Mouse (Mus musculus): ENCODE results near the gene Ncoa7.
A peak's percentile ranks its signal among the peaks of the same experiment; 100 is the strongest.

Ncoa7 gene

DNA sequence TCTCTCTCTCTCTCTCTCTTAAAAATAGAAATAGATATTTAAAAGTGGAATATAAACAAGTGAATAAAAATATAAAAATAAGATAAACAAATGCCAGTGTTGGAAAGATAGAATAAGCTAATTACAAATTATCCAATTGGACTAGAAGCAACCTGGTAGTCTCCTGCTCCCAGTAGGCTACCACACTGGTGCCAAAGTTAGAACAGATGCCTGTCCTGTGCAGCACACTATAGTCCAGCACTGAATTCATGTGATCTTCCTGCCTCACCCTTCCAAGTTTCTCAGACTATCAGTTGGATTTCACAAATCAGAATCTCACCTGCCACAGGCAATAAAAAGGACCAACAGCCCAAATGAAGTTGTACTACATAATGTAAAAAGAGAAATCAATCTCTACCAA lies 59.9 kb downstream of the Ncoa7 start:
- no peak for DNase-seq

DNA sequence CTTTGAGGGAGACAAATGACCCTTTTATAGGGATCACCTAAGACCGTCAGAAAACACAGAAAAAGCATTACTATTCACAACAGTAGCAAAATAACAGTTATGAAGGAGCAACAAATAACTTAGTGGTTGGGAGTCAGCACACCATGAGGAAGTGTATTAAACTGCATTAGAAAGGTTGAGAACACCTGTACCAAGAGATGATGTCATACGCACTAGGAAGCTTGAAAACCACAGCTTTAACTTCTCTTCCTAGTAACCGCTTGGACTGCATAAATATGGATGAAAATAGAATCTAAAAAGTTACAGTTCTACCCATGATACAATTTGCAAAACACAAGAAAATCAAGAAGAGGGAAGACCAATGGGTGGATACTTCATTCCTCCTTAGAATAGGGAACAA lies 64.7 kb downstream of the Ncoa7 start:
- DNase-seq: no peak

DNA sequence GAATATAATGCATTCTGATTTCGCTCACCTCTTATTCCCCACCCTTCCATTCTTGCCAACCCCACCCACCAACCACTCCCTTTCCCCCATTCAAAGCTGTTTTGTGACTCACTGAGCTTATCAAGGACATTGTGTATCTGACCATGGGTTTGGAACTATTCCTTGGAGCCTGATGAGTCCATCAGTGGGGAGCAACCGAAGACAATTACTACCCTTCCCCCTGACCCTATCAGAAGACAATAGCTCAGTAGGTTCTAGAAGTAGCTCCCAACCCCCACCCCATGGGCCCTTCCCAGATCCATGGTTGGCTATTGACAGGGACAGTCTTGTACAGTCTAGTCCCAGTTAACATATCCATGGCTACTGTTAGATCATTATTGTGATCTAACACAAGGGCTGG lies 65.8 kb downstream of the Ncoa7 start:
- no peak for DNase-seq

DNA sequence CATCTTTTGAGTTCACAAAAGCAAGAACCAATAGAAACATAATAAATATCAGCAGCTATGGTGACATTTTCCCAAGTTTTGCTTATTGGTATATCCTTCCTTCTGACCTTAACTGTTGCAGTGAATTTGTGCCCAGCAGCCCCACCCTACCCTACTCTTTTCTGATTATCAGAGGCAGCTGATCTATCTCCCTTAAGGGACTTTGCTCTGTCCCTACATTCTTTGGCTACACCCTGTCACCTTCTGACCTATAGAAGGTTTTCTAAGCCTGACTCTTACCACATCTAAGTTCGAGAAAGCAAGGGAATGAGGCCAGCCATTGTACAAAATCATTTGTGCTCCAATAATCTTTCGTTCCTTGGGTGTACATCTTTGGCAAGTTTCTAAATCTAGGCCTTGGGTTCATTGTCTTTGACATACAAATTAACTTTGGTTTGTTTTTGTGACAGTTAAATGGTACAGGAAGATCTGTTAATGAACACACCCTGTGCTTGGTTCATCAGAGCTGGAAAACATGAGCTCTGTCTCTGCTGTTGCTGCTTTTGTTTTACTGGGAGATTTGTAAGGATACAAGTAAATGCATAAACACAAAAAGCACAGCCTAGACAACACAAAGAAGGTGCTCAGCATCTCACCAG lies 69.9 kb downstream of the Ncoa7 start:
- peak; percentile 44 for DNase-seq

DNA sequence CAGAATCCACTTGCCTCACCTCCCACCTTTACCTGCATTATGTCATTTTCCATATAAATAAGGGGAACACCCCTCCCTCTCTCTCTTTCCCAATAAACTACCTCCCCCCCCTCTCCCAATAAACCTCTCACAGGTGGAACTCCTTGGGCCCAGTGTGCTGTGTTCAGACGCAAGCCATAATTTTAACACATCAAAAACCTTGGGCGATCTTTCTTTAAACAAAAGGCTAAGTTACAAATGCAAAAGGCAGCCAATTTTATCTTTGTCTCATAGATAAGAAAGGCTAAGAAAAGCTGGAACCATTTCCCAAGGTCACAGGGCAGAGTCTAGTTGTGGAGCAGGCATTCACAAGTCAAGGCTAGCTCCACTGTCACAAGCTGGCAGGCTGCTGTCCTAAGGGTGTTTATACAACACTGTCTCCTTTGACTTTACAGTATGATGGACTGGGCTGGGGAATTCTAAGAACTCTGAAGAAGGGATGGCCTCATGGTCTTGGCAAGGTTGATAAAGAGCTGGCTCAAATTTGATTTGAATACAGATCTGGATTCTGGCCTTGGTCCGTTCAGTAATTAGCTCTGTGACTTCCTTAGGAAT lies 71.7 kb downstream of the Ncoa7 start:
- DNase-seq: no peak

DNA sequence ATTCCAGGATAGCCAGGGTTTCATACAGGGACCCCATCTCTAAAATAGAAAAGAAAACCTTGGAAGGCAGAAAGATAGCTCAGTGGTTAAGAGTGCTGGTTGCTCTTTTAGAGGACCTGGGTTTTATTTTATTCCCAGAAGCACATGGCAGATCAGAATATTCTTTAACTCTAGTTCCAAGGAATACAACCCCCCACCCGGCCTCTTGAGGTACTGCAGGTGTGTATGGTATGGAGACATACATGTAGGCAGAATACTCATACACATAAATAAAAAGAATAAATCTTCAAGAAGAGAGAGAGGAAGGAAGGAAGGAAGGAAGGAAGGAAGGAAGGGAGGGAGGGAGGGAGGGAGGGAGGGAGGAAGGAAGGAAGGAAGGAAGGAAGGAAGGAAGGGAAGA lies 72.3 kb downstream of the Ncoa7 start:
- DNase-seq: no peak

DNA sequence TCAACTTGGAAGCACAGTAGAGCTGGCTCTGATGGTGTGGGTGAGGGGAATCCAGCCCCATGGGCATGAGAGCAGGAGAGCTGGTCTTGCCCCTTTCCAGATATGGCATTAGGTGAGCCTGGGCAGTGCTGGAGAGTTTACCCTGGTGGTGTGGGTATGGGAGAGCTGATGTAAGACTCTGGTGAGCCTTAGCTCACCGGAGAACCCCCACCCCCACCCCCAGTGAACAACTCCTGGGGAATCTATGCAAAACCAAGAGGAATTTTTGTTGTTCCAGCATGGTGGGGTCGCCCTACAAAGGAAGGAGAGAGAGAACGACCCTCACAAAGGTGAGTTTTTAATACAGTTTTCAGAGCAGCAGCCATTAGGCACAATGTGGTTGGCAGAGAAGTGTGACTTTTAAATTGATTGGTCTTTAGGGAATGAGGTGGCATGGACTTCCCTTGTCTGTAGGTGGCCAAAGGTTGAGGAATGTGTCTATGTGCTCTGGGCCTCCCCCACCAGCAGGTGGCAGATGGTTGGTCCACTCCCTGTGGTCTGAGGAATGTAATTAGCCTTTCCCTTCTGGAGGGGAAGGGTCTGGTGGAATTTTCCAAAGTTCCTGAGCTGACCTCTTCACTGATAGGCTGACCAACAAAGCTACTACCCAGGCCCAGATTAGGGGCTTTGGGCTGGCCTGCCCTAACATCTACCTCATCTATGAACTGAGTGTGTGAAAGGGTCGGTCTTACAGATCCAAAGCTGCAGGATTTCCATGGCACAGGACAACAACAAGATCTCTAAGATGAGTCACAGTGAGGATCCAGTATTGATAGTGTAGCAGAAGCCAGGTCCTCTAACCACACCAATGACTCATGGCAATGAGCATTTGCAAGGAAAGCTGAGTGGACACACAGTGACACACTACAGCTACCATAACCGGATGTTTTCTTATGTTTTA lies 73.7 kb downstream of the Ncoa7 start:
- DNase-seq: no peak

DNA sequence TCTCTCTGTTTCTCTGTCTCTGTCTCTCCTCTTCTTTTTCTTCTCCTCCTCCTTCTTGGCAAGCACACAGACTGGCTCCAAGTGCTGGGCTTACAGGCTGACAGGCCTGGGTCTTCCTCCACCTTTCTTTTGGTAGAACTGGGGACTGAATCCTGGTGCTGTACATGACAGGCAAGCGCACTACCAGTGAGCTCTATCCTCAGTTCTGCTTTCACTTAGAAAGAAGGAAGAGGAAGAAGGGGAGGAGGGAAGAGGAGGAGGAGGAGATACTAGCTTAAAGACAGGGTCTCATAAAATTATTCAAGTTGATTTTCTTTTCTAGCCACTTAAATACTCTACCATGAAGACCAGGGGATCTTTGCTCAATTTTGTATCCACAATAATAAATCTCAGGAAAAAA lies 80.1 kb downstream of the Ncoa7 start:
- DNase-seq: no peak

DNA sequence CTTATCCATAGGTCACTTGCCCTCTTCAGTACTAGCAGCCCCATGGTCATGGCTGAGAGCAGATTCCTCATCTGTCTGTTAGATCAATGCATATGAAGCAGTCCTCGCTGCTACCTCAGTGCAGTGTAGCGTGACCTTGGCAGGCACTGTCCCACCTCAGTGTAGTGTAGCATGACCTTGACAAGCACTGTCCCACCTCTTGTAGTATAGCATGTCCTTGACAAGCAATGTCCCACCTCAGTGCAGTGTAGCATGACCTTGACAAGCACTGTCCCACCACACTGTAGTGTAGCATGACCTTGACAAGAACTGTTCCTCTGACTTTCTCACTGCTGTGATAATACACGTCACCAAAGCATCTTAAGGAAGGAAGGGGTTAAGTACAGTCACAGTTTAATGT lies 82.6 kb downstream of the Ncoa7 start:
- no peak for DNase-seq

DNA sequence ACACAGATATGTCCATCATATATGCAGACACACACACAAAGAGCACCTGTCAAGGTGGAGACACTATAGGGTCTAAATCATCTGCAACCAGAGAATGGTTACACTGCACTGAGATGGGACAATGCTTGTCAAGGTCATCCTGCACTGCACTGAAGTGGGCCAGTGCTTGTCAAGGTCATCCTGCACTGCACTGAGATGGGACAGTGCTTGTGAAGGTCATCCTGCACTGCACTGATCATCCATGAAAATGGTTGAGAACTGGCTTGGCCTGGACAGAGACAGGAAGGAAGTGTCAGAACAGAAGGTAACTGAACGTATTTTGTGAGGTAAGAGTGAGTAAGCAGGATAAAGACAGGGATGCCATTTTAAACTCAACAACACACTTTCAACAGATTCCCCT lies 83.2 kb downstream of the Ncoa7 start:
- no peak for DNase-seq

DNA sequence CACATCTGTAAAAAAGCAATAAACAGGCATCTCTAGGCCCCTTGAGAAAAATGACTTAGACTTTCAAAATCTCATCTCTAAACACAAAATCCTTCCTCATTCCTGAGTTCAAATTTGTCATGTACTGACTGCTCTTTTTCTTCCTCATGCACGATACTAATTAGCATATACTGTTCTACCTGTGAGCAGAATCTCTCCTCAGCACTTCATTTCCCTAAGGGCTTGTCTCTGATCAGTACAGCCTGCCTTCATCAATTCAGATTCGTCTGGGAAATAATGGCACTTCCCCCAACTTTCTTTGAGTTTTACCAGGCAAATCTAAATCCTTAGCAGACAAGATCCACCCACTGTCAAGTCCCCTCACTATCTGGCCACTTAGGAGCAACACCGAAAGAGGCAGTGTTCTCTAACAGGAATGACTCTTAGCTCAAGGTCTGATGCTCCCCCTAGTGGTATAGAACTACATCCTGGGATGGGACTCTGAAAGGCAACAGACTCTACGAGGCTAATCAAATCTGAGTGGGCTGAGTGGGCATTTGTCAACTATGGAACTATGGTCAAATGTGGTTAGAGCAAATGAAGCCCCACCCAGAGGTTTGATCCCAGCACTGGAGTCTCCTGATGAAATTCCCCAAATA lies 84.3 kb downstream of the Ncoa7 start:
- peak; percentile 77 for DNase-seq

DNA sequence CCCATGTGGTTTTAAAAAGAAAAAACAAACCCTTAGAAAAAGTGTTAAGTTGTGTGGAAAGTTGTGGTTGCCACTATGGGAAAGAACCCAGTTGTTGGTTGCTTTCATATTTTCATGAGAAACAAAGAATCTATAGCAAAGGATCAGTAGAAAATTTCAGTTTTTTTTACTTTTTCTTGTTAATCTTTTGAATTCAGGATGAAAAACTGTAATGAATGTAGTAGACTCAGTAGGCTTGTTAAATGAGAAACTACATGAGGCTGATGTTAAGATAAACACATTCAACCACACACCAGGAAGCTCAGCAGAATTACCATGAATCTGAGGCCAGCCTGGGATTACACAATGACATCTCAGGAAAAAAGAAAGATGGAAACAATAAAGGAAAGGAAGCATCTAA lies 87.0 kb downstream of the Ncoa7 start:
- DNase-seq: no peak

DNA sequence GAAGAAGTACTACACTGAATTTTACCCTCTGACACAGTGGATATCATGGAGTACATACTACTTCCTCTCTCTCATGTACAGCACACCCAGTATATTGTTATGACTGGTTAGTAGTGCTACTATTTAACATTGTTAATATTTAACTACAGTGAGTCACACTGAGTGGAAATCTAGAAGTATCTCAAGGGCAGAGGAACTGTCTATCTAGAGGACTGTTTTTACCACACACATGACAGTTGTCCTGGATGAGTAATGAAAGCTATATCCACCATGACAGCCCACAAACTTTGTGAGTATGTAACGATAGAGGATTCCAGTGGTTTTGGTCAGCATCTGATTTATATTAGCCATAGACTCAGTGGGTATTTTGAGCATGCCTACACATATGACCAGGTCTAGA lies 90.6 kb downstream of the Ncoa7 start:
- DNase-seq: no peak

DNA sequence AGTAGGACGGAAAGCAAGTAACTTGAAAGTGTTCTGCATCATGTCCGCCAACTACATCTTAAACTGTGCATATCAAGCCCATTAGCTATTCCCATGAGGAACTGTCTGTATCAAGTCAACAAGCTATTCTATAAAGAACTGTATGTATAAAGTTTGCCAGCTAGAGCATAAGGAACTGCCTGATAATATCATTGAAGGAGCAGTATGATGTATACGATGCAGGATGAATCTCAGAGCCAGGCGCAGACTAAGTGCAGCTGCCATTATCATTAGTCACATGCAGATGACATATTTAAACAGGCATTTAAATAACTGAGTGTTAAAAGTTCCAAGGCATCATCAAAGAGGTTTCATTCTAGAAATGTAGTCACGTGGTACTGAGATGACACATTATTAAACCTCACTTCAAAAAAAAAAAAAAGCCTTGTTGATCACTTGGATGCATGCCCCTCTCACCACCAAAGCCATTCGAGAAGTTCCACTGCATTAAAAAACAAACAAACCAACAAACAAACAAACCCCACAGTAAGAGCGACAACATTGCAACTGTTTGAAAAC lies 93.2 kb downstream of the Ncoa7 start:
- no peak for DNase-seq

DNA sequence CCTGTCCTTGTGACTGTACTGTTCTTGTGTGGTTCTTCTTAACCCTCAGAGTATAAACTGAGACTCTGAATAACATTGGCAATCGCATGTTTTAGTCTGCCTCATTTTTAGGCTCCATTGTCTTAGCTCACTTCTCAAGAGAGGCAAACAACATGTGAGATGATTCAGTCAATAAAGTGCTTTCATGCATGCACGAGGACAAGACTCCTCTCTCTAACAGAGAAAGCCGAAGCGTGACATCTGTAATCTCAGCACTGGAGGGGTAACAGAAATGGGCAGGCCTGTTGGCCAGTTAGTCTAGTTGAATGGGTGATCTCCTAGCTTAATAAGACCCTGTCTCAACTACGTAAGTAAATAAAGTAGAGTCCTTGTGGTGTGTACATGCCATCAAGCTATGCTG lies 95.1 kb downstream of the Ncoa7 start:
- DNase-seq: no peak

DNA sequence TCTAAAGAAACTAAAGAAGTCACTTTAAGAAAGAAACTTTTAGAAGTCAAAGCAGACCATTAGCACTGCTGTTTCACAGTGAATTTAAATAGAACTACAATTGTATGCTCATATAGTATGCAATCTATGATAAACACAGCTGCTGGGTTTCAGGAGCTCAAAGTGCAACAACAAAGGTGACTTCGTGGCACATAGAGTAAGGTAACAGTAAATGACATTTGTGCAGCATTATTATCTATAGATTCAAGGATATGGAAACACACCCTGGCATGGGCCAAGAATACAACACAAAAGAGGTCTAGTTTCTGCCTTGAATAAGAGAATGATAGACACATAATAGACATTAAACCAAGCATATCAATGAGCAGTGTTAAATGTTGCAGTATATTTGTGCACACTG lies 100.5 kb downstream of the Ncoa7 start:
- no peak for DNase-seq

DNA sequence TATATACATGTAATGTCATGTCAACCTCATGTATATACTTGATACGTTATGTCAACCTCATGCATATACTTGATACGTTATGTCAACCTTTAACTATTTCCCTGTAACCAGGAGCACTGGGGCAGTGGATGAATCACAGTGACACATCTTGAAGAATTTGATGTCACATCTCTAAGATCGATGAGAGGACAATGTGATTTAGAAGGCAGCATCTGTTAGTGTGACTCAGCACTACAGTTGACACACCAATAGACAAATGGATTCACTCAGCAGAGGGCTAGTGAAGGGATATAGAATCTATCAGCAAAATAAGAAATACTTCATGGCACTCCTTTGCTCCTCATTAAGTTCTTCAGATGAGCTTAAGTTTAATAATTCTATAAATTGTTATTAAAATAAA lies 116.3 kb downstream of the Ncoa7 start:
- DNase-seq: no peak

DNA sequence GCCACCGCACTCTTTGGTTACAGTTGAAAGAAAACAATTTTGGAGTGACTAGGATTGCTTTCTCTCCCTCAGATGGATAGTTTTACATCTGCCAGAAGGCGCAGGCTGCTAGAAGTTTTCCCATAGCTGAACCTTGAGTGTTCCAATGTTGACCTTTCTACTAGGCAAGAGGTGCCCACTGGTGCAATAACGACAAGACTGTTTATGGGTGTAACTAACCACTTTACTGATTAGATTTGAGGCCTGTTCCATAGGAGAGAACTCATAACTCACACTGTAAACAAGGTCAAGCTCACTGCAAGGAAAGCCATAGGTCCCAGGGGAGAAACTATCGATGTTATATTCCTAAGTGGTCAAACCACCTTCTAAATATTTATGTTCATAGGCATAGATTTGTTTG lies 119.7 kb downstream of the Ncoa7 start:
- no peak for DNase-seq

DNA sequence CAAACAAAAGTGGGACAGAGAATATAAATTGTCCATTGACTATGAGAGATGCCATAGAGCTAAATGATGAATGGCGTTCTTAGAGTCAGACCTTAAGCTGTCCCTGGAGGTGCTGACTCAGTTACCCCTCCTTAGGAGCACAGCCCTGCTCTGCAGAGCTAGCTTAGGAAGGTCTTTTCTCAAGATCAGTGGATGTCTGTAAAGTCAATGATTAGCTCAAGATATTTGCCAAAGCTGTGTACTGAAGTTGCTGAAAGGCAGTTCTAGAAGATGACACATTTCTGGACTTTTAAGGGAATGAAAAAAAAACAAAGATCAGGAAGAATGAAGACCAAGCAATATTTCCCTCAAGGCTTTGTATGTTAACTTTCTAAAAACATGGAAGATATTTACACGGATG lies 123.4 kb downstream of the Ncoa7 start:
- no peak for DNase-seq

DNA sequence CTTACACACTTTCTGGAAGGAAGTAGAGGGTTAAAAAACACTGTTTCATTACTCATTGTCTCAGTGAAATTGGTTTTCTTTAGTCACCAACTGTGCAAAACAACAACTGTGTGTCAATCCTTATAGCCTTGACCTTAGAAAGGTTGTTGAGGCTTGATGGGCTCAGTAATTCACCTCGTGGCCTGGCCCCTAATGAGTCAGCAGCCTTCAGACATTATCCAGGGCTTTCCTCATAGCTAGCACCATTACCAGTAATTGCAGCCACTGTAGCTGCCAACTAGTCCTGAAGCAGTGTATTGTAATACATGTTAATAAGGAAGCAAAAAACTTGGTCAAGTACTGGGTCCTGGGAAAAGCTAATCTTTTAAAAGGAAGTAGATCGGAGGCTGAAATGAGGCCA lies 125.1 kb downstream of the Ncoa7 start:
- DNase-seq: no peak

DNA sequence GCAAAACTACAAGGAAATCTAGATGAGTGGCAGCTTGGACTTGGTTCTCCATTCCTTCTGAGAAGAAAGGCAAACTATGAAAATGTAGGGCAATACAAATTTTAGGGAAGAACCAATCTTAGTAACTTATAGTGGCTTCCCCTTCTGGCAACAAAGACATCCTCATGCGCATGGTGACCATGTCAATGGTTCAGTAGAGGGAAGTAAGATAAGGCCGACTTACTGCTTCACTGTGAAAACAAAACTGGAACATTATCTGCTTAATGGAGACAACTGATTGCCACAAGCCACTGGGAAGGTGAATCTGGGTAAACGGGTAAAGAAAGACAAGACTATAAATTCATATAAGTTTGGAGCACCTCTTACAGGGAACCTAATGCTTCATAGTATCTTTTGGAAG lies 128.3 kb downstream of the Ncoa7 start:
- no peak for DNase-seq

DNA sequence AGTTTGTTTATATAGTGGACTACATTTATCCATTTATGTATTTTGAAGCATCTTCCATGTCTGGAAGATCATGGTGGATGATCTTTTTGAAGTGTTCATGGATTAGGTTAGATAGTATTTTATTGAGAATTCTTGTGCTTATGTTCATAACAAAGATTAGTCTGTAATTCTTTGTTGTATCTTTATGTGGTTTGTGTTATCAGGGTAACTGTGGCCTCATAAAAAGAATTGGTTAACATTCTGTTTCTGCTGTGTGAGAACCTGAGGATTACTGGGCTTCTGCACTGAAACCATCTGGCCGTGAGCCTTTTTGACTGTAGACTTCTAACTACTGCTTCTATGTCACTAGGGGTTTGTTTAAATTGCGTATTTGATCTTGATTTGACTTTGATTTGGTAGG lies 136.5 kb downstream of the Ncoa7 start:
- no peak for DNase-seq

DNA sequence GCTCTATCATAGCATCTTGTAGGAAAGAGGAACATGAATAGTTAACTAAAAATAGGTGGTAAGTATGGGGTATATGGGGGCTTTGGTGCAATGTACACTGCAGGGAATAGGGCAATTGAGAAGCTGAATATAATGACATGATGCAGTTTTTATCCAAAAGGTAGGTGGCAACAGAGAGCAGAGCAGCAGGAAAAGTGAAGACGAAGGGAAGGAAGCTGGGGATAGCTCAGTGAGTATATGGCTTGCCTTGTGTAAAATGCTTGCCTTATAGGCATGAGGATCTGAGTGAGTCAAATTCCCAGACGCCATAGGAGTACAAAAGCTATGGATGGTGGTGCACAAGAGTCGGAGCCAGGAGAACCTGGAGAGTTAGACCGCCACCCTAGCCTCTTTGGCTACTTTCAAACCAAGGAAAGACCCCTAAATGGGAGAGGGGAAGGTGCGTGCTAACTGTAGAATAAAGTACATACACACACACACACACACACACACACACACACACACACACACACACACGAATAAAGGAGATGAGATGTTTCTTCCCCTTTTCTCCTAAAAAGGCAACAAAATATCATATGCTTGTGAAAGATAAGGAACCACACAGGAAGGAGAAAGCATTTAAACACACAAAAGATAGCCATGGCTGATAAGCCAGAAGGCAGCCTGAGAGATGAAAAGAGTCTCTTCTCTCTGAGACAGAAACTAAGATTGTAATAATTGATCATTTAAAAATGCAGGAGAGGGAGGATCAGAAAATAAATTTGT lies 142.4 kb downstream of the Ncoa7 start:
- DNase-seq: no peak

Measured in retina, postnatal 1 day (tissue).